Mouse (Mus musculus) heart, adult 2 months (tissue): ENCODE results near the gene Ninj2.

Experiments
- CTCF ChIP-seq: fragments of 200-600 bp; IDR thresholded peaks from 2 replicates; pipeline ENCODE4 v1.8.1; 2022; ENCODE audit warnings: antibody characterized with exemption, mild to moderate bottlenecking, moderate library complexity
- EP300 ChIP-seq: fragments of 200-500 bp; IDR thresholded peaks from 2 replicates; pipeline ENCODE4 v1.6.1; 2011; ENCODE audit warnings: low read depth, low read length, control low read depth; ENCODE audit not compliant: insufficient read depth

GRCm38 (mm10) chr6:120174028-120174601, 81.0 kb downstream of the Ninj2 start:
- TF ChIP-seq CTCF (no peak), EP300 (no peak)
